Mouse (Mus musculus) neural tube, embryonic 11.5 days (tissue): ENCODE measurements around the gene Vmn1r120. TPM values are rescaled to one million over a fixed set of nuclear protein-coding genes. Genes with fewer than 3 reads are reported as not detected.
"Not testable (repeated sequence)": the region's sequence is repeated elsewhere in the genome, so short reads cannot be mapped to it uniquely, and the experiment has no call there.

ENCODE experiments used
- ATAC-seq: fragments of 200-750 bp; cut with Nextera tagmentation; 2 replicates; pipeline ENCODE4 v1.8.0; 2017; ENCODE audit warnings: moderate number of reproducible peaks, mild to moderate bottlenecking, moderate TSS enrichment, moderate library complexity; ENCODE audit not compliant: insufficient read depth, low FRiP score, low TSS enrichment
- DNase-seq: peaks from one replicate; pipeline ENCODE4 v3.0.0-alpha.2; 2015; ENCODE audit warnings: low spot score
- H3K27ac ChIP-seq: fragments of 300-500 bp; sonication (generic); 2 replicates; pipeline ENCODE4 v1.5.1; 2014; ENCODE audit warnings: low read depth, mild to moderate bottlenecking, low read length
- H3K27me3 ChIP-seq: fragments of 300-500 bp; sonication (generic); 2 replicates; pipeline ENCODE4 v1.6.1; 2014; ENCODE audit warnings: mild to moderate bottlenecking, low read length, mixed read lengths; ENCODE audit not compliant: control insufficient read depth, insufficient read depth
- H3K36me3 ChIP-seq: fragments of 300-500 bp; sonication (generic); 2 replicates; pipeline ENCODE4 v1.6.1; 2014; ENCODE audit warnings: mild to moderate bottlenecking, low read length, moderate library complexity, mixed read lengths; ENCODE audit not compliant: control insufficient read depth, insufficient read depth
- H3K4me1 ChIP-seq: fragments of 300-500 bp; sonication (generic); 2 replicates; pipeline ENCODE4 v1.6.1; 2014; ENCODE audit warnings: low read length, mixed read lengths; ENCODE audit not compliant: control insufficient read depth, insufficient read depth
- H3K4me2 ChIP-seq: fragments of 300-500 bp; sonication (generic); 2 replicates; pipeline ENCODE4 v1.6.1; 2014; ENCODE audit warnings: low read depth, mild to moderate bottlenecking, moderate library complexity
- H3K4me3 ChIP-seq: fragments of 300-500 bp; sonication (generic); 2 replicates; pipeline ENCODE4 v1.5.1; 2014; ENCODE audit warnings: low read depth, low read length
- H3K9ac ChIP-seq: fragments of 300-500 bp; sonication (generic); 2 replicates; pipeline ENCODE4 v1.6.1; 2014; ENCODE audit warnings: mild to moderate bottlenecking, low read length
- H3K9me3 ChIP-seq: fragments of 300-500 bp; sonication (generic); 2 replicates; pipeline ENCODE4 v1.6.1; 2016; ENCODE audit warnings: low read length; ENCODE audit not compliant: control insufficient read depth
- WGBS: fragments of 180-500 bp; shearing (Covaris S2); extraction: QIAGEN DNeasy Blood & Tissue Kit; methylation state at CpG from one replicate; pipeline ENCODE4 v1.1.7; 2014; 5-methylcytosine and 5-hydroxymethylcytosine counted together
- polyA plus RNA-seq: library from polyadenylated mRNA; unstranded; fragments of >200 nt; fragmentation: Nextera tagmentation; extraction: Ambion mirVana; gene quantifications from 2 replicates; pipeline ENCODE4 v1.2.1, GENCODE M21; 2014

Gene Vmn1r120
- not detected in 2 replicates for polyA plus RNA-seq

GRCm38 (mm10) chr7:21053684-21054083 lies at the start of gene Vmn1r120:
Gene Vmn1r120, minus strand, starts transcription at chr7:21053784.
- not testable (repeated sequence) for H3K36me3 ChIP-seq, H3K27me3 ChIP-seq, ATAC-seq, DNase-seq, H3K4me3 ChIP-seq, H3K27ac ChIP-seq, H3K4me2 ChIP-seq, H3K4me1 ChIP-seq, H3K9me3 ChIP-seq, H3K9ac ChIP-seq
- 73% methylated on average over 1 of the region's 1 CpGs for WGBS

GRCm38 (mm10) chr7:21098413-21098812 lies 44.8 kb upstream of the Vmn1r120 start, which contains the start of gene Vmn1r121:
Gene Vmn1r121, minus strand, starts transcription at chr7:21098513.
- DNase-seq, H3K4me2 ChIP-seq, H3K4me3 ChIP-seq, H3K27me3 ChIP-seq, H3K27ac ChIP-seq, H3K4me1 ChIP-seq, H3K9ac ChIP-seq, H3K36me3 ChIP-seq, ATAC-seq, H3K9me3 ChIP-seq: not testable (repeated sequence)
- WGBS, result 83% methylated on average over 4 of the region's 5 CpGs

- H3K27me3 ChIP-seq, H3K36me3 ChIP-seq, H3K9ac ChIP-seq, H3K4me1 ChIP-seq, H3K9me3 ChIP-seq, H3K4me3 ChIP-seq, H3K27ac ChIP-seq, DNase-seq, H3K4me2 ChIP-seq, ATAC-seq: not testable (repeated sequence)
- WGBS, result no CpG with 5 or more reads among the region's 2 CpGs
Observed at GRCm38 (mm10) chr7:21012355-21012754, 41.2 kb downstream of the Vmn1r120 start, which contains the start of gene Vmn1r119. Gene Vmn1r119, minus strand, starts transcription at chr7:21012455.

Other genes with a start within 250 kb of the Vmn1r120 start
- not detected in 2 replicates for gene Vmn1r114, start 241.6 kb downstream of the Vmn1r120 start, polyA plus RNA-seq
- not detected in 2 replicates for gene Vmn1r115, start 208.8 kb downstream of the Vmn1r120 start, polyA plus RNA-seq
- gene Vmn1r116, start 181.5 kb downstream of the Vmn1r120 start, polyA plus RNA-seq, result not detected in 2 replicates
- gene Vmn1r117, start 169.7 kb downstream of the Vmn1r120 start, polyA plus RNA-seq, result not detected in 2 replicates
- not detected in 2 replicates for gene Vmn1r118, start 141.4 kb downstream of the Vmn1r120 start, polyA plus RNA-seq
- gene Vmn1r119, start 41.3 kb downstream of the Vmn1r120 start, polyA plus RNA-seq, result not detected in 2 replicates
- not detected in 2 replicates for gene Vmn1r121, start 44.7 kb upstream of the Vmn1r120 start, polyA plus RNA-seq
- not detected in 2 replicates for gene Vmn1r122, start 80.3 kb upstream of the Vmn1r120 start, polyA plus RNA-seq
- not detected in 2 replicates for gene Vmn1r123, start 108.4 kb upstream of the Vmn1r120 start, polyA plus RNA-seq
- not detected in 2 replicates for gene Gm5157, start 136.6 kb upstream of the Vmn1r120 start, polyA plus RNA-seq
- gene Vmn1r124, start 206.8 kb upstream of the Vmn1r120 start, polyA plus RNA-seq, result not detected in 2 replicates
- gene Vmn1r125, start 218.4 kb upstream of the Vmn1r120 start, polyA plus RNA-seq, result not detected in 2 replicates
- not detected in 2 replicates for gene Vmn1r126, start 247.7 kb upstream of the Vmn1r120 start, polyA plus RNA-seq